Mouse (Mus musculus): Measurements from ENCODE around the gene Ntrk1. TPM values are rescaled to one million over a fixed set of nuclear protein-coding genes. Genes with fewer than 3 reads are reported as not detected.
A peak's percentile ranks its signal among the peaks of the same experiment; 100 is the strongest.

The Ntrk1 gene
- polyA plus RNA-seq, 1 experiment from 2014 or later, result 40.2 TPM

DNA sequence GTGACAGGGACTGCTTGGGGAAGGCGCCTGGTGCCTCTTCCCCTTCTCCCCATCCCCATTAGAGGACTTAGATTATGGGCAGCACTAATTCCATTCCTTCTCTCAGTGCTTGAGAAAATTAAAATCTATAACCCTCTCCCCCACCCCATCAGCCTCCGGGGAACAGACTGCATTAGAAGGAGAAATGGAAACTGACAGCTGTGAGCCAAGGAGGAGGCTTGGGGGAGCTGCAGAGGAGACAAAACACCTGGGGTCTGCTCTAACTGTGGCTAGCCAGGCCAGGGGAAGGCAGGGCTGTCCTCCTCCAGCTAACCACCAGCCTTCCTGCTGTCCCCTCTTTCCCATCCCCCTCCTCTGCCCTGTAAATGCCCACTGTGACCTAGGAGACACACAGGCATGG lies 15.9 kb downstream of the Ntrk1 start:
- Histone ChIP-seq H3K9ac (peak overlapping the region; percentile 43; the same call in 1 of the 2 replicates), H3K27ac (peak overlapping the region; percentile 70), H3K27me3 (0 out of 2 replicates have a peak, but pooled peaks cover 8% of the 10 kb centered on the region), H3K4me1 (replicated peaks) (peaks cover 49% of the 10 kb centered on the region), H3K4me3 (no peak overlapping the region), H3K4me2 (no peak overlapping the region), H3K36me3 (no peaks in the 10 kb centered on the region), H3K9me3 (no peaks in the 10 kb centered on the region)
- 0 out of 2 replicates have a peak, but pooled peaks have one; percentile 30 for ATAC-seq (ENCODE audit: low FRiP score)
- 29% methylated on average over 2 of the region's 2 CpGs for whole genome bisulfite sequencing

DNA sequence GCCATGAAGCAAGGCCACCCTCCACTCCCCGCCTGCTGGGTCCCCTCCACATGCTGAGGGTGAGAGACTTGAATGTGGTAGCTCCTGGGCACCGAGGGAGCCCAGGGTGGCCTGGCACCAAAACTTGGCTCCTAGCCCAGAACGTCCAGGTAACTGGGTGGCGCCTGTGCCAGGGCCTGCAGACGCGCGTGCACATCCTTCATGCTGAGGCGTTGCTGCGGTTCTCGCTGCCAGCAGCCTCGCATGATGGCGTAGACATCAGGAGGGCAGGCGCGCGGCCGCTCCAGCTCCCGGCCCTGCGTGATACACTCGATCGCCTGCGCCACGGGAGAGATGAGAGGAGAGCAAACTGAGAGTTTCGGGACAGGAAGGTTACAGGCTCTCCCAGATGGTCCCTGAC lies 16.7 kb downstream of the Ntrk1 start:
- Histone ChIP-seq H3K36me3 (no peaks in the 10 kb centered on the region), H3K4me2 (peak overlapping the region; percentile 37), H3K9ac (peak overlapping the region; percentile 43), H3K27ac (peak overlapping the region; percentile 70), H3K4me1 (replicated peaks) (peaks cover 48% of the 10 kb centered on the region), H3K9me3 (no peaks in the 10 kb centered on the region), H3K4me3 (no peak overlapping the region), H3K27me3 (0 out of 2 replicates have a peak, but pooled peaks cover 8% of the 10 kb centered on the region)
- 39% methylated on average over 23 of the region's 23 CpGs for WGBS
- ATAC-seq (ENCODE audit: low FRiP score), result 0 out of 2 replicates have a peak, but pooled peaks have one; percentile 26

- no peak overlapping the region for H3K4me3 ChIP-seq
- no peak overlapping the region for H3K9ac ChIP-seq
- peaks cover 46% of the 10 kb centered on the region for H3K4me1 ChIP-seq (replicated peaks)
- H3K4me2 ChIP-seq, result no peak overlapping the region
- no peak overlapping the region for H3K27ac ChIP-seq
- 31% methylated on average over 6 of the region's 6 CpGs for WGBS
- no peaks in the 10 kb centered on the region for H3K36me3 ChIP-seq
- H3K27me3 ChIP-seq, result peaks cover 47% of the 10 kb centered on the region
- no peaks in the 10 kb centered on the region for H3K9me3 ChIP-seq
- no peak for ATAC-seq (ENCODE audit: low FRiP score)
These were observed 23.9 kb downstream of the Ntrk1 start for GRCm38 (mm10) chr3:87771088-87771487.

DNA sequence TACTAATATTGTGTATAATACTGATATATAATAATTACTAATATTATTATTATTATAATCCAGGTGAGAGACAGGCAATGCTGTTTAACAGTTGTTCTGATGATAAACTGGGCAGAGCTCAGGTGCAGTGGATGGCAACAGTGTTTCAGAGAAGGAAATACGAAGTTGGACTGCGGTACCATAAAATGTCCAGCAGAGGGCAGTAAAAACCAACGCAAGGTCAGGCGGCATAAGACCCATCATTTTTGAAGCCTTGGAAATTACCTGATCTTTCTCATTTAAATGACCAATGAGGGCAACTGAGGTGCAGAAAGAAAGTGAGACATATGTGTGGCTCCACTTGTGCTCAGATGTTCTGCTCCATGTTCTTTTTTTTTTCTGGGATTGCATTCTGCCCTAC lies 24.7 kb downstream of the Ntrk1 start:
- no peak overlapping the region for H3K27ac ChIP-seq
- ATAC-seq (ENCODE audit: low FRiP score), result no peak
- H3K4me2 ChIP-seq, result no peak overlapping the region
- no peak overlapping the region for H3K9ac ChIP-seq
- H3K36me3 ChIP-seq, result no peaks in the 10 kb centered on the region
- peaks cover 38% of the 10 kb centered on the region for H3K4me1 ChIP-seq (replicated peaks)
- 0% methylated on average over 4 of the region's 4 CpGs for WGBS
- H3K4me3 ChIP-seq, result no peak overlapping the region
- H3K27me3 ChIP-seq, result peaks cover 55% of the 10 kb centered on the region
- no peaks in the 10 kb centered on the region for H3K9me3 ChIP-seq

DNA sequence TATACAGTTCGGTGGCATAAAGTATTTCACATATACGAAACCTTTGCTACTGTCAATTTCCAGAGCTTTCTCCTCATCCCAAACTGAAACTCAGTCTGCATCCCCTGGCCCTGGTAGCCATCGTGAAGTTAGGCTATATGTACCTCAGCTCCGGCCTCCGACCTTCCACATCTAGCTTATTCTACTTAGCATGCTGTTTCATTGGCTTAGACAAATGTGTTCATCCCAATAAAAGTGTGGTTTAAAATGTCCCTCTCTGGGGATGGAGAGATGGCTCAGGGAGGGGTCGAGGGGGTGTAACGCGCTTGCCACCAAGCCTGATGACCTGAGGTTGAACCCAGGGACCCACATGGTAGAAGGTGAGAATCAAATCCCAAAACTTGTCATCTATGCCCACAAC lies 25.5 kb downstream of the Ntrk1 start:
- Histone ChIP-seq H3K4me3 (no peak overlapping the region), H3K27ac (no peak overlapping the region), H3K9ac (no peak overlapping the region), H3K27me3 (peaks cover 63% of the 10 kb centered on the region), H3K4me1 (replicated peaks) (peaks cover 35% of the 10 kb centered on the region), H3K36me3 (no peaks in the 10 kb centered on the region), H3K4me2 (no peak overlapping the region), H3K9me3 (no peaks in the 10 kb centered on the region)
- 87% methylated on average over 8 of the region's 8 CpGs for WGBS
- ATAC-seq (ENCODE audit: low FRiP score), result no peak

DNA sequence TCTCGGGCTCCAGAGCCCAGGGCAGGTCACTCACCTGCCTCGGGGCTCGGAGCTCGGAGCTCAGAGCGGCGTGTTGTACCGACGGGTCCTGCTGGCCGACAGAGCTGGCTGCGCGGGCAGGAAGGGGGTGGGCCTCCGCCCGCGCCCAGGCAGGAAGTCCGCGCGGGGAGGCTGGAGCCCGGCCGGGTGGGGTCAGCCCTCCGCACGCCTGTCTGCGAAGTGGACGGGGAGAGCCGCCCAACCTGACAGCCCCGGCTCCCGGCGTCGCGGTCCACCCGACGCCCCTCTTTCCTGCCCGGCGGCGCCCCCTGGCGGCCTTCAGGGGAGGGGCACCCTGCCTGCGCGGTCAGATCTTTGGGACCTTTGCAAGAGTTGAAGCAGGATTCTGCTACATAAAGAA lies 26.1 kb downstream of the Ntrk1 start:
- no peaks in the 10 kb centered on the region for H3K9me3 ChIP-seq
- no peaks in the 10 kb centered on the region for H3K36me3 ChIP-seq
- H3K9ac ChIP-seq, result peak overlapping the region; percentile 43; the same call in 1 of the 2 replicates
- H3K4me2 ChIP-seq, result peak overlapping the region; percentile 42
- 2% methylated on average over 36 of the region's 37 CpGs for WGBS
- no peak overlapping the region; the same call in 1 of the 2 replicates for H3K27ac ChIP-seq
- H3K27me3 ChIP-seq, result peaks cover 66% of the 10 kb centered on the region
- H3K4me1 ChIP-seq (replicated peaks), result peaks cover 40% of the 10 kb centered on the region
- no peak for ATAC-seq (ENCODE audit: low FRiP score)
- H3K4me3 ChIP-seq, result peak overlapping the region; percentile 27

DNA sequence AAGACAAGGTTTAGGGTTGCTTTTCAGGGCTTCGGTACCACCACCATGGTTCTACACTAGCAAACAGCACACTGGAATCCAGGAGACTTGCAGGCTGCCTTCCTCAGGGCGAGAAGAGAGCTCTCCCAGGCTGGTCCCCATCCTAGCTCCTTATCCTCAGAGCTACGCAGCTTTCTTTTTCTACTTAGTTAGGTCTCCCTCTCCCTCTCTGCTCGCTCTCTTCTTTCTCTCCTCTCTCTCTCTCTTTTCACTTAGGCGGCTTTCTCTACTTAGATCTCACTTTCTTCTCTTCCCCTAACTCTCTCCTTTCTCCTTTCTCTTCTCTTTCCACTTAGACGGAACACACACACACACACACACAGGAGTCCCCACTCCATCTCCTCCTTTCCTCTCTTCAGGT lies 26.5 kb downstream of the Ntrk1 start:
- H3K36me3 ChIP-seq, result no peaks in the 10 kb centered on the region
- H3K9me3 ChIP-seq, result no peaks in the 10 kb centered on the region
- peak overlapping the region; percentile 42 for H3K4me2 ChIP-seq
- no peak for ATAC-seq (ENCODE audit: low FRiP score)
- peak overlapping the region; percentile 27 for H3K4me3 ChIP-seq
- 51% methylated on average over 6 of the region's 6 CpGs for WGBS
- H3K27me3 ChIP-seq, result peaks cover 67% of the 10 kb centered on the region
- no peak overlapping the region; the same call in 1 of the 2 replicates for H3K27ac ChIP-seq
- peak overlapping the region; percentile 43; the same call in 1 of the 2 replicates for H3K9ac ChIP-seq
- peaks cover 43% of the 10 kb centered on the region for H3K4me1 ChIP-seq (replicated peaks)

GRCm38 (mm10) chr3:87767764-87768163 lies 27.2 kb downstream of the Ntrk1 start:
- Histone ChIP-seq H3K4me3 (peak overlapping the region; percentile 27), H3K9ac (peak overlapping the region; percentile 35; the same call in 1 of the 2 replicates), H3K4me2 (peak overlapping the region; percentile 42), H3K4me1 (replicated peaks) (peaks cover 41% of the 10 kb centered on the region), H3K27me3 (peaks cover 67% of the 10 kb centered on the region), H3K27ac (no peak overlapping the region; the same call in 1 of the 2 replicates), H3K36me3 (no peaks in the 10 kb centered on the region), H3K9me3 (no peaks in the 10 kb centered on the region)
- no peak for ATAC-seq (ENCODE audit: low FRiP score)
- WGBS, result 66% methylated on average over 8 of the region's 8 CpGs

DNA sequence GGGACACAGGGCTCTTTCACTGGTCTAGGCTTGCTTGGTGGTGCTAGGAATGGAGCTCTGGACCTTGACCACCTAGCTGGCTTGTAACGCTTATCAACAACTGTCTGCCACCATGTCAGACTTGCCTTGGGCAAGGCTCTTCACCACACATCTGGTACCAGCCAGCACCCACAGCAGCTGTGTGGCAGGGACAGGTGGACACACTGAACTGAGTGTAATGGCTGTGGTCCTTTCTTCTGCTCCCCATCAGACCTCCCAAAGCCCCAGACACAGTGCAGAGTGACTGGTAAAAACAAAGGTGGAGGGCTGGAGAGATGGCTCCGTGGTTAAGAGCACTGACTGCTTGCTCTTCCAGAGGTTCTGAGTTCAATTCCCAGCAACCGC lies 28.7 kb downstream of the Ntrk1 start:
- peaks cover 61% of the 10 kb centered on the region for H3K27me3 ChIP-seq

GRCm38 (mm10) chr3:87765631-87766283 lies 29.2 kb downstream of the Ntrk1 start:
- H3K4me1 ChIP-seq (replicated peaks), result peaks cover 25% of the 10 kb centered on the region
- no peaks in the 10 kb centered on the region for H3K9me3 ChIP-seq
- WGBS, result 67% methylated on average over 5 of the region's 5 CpGs
- peaks cover 57% of the 10 kb centered on the region for H3K27me3 ChIP-seq
- no peaks in the 10 kb centered on the region for H3K36me3 ChIP-seq
- H3K9ac ChIP-seq, result no peak overlapping the region
- H3K4me2 ChIP-seq, result peak overlapping the region; percentile 26; the same call in 1 of the 2 replicates
- ATAC-seq (ENCODE audit: low FRiP score), result no peak
- no peak overlapping the region for H3K27ac ChIP-seq
- no peak overlapping the region for H3K4me3 ChIP-seq

More for the DNA sequence above, 28.7 kb downstream of the Ntrk1 start:
- Histone ChIP-seq H3K27ac (no peak overlapping the region), H3K36me3 (no peaks in the 10 kb centered on the region), H3K4me3 (no peak overlapping the region), H3K9me3 (no peaks in the 10 kb centered on the region), H3K9ac (no peak overlapping the region), H3K4me2 (peak overlapping the region; percentile 26), H3K4me1 (replicated peaks) (peaks cover 30% of the 10 kb centered on the region)
- 81% methylated on average over 3 of the region's 3 CpGs for WGBS
- no peak for ATAC-seq (ENCODE audit: low FRiP score)

GRCm38 (mm10) chr3:87765091-87765490 lies 29.9 kb downstream of the Ntrk1 start:
- Histone ChIP-seq H3K27me3 (peaks cover 57% of the 10 kb centered on the region), H3K9me3 (no peaks in the 10 kb centered on the region), H3K4me1 (replicated peaks) (peaks cover 25% of the 10 kb centered on the region), H3K36me3 (no peaks in the 10 kb centered on the region), H3K9ac (no peak overlapping the region), H3K27ac (peak overlapping the region; percentile 53), H3K4me3 (no peak overlapping the region), H3K4me2 (no peak overlapping the region; the same call in 1 of the 2 replicates)
- no peak for ATAC-seq (ENCODE audit: low FRiP score)
- WGBS, result 19% methylated on average over 10 of the region's 10 CpGs

DNA sequence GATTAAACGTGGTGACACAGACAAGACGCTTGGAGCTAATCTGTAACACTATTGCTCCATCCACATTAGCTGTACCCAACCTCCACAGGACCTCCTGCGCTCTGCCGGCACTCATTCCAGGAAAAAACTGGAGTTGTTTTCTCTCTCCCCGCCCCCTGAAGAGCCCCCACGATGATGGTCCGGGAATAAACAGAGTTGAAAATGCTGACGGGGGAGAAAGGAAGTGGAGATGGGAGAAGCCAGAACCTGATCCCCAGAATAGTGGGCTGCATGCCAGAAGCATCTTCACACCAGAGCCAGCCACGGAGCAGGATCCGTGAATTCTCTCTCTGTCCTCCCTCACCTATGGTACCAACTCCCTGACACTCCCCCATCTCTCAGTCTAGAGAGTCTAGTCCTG lies 30.5 kb downstream of the Ntrk1 start:
- 39% methylated on average over 10 of the region's 10 CpGs for WGBS
- no peaks in the 10 kb centered on the region for H3K9me3 ChIP-seq
- no peak for ATAC-seq (ENCODE audit: low FRiP score)
- peaks cover 52% of the 10 kb centered on the region for H3K27me3 ChIP-seq
- H3K27ac ChIP-seq, result peak overlapping the region; percentile 53
- peaks cover 25% of the 10 kb centered on the region for H3K4me1 ChIP-seq (replicated peaks)
- no peak overlapping the region for H3K9ac ChIP-seq
- H3K36me3 ChIP-seq, result no peaks in the 10 kb centered on the region
- H3K4me3 ChIP-seq, result no peak overlapping the region
- H3K4me2 ChIP-seq, result peak overlapping the region; percentile 20; the same call in 1 of the 2 replicates
